Mouse (Mus musculus) induced T-regulatory cell, adult 2 months (primary cell): ENCODE measurements at regions not wholly inside any gene's neighbourhood (a gene's known extent, or its start where the extent isn't known, plus 50 kb on each side); places are given as distances from the start of the nearest gene placed in this dataset.

Experiments
- DNase-seq: peaks from one replicate; pipeline ENCODE4 v3.0.0-alpha.2; 2012; ENCODE audit warnings: low read depth

DNA sequence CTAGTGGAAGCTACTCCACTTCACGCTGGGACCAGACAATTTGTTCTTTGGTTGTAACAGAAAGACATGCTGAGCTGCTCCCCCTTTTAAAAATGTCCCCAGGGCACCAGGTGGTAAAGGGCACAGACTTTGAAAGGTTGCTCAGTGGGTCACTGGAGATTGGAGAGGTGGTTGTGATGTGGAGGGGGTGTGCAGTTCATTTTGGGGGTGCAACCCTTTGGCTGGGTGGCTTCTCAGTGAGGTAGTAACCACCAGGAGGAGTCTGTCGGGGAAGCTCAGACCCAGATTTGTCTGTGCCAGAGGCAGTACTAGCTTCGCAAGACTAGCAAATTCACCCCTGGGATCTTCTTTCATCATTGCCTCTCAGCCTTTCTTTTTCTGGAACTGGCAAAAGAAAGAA is 189.0 kb upstream of the Krr1 start:
- no peak for DNase-seq

DNA sequence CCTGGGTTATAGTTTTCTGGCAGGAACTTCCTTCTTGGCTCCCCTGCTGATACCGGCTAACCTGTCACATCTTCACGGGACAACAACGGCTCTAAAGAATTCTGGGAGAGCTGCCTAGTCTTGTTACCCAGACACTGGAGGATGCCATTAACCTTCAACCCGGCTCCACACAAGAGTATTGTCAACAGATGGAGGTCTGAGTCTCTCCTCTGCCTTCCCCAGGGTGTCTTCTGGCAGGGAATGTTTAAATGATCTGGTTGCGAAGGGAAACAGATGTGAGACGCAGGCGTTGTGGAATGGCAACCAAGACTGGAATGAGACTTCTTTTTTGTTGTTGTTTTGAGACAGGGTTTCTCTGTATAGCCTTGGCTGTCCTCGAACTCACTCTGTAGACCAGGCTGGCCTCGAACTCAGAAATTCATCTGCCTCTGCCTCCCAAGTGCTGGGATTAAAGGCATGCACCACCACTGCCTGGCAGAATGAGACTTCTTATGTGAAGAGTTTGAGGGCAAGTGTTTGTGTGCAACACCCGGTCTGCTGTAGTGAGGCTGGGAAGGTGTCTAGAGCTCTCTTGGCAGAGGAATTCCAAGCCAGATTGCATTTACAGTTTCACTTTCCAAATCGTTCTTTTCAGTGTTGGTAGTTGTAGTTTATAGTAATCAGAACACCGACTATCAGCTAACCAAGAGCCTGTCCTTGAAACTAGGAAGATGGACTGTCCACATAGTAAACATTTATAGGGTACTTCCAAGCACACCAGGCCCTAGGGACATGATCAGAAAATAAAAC is 188.2 kb upstream of the Krr1 start:
- DNase-seq: no peak

DNA sequence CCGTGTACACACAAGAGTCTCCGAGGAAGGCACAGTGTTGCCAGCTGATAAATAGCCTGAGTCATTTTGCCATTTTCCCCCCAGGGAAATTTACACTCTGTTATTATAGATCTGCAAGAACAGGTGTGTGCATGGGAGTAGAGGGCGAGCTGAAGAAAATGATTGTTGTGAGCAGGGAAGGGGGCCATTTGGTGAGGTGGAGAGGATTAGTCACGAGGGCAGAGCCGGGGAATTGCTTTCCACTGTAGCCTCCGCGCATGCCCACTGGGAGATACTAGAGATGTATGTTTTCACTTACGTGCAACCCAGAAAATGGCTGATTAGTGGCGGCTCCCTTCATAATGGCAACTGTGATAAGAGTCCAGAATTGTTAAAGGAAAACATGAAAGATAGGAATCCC is 185.3 kb upstream of the Krr1 start:
- DNase-seq: no peak

DNA sequence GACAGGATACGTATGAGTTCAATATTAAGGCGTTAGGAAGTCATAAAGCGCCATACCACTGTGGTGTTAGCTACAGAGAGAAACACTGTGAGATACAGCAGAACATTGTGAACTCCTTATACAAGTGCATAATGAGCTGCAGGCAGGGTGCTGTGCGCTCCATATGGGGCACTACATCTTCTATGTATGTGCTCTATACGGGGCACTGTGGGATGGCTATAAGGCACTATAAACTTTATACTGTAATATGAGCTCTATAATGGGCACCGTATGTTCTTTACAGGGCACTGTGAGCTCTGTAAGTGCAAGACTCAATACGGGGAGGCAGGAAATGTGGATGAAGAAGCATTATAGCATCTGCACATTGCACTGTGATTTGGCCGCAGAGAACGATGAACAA is 183.2 kb upstream of the Krr1 start:
- no peak for DNase-seq

DNA sequence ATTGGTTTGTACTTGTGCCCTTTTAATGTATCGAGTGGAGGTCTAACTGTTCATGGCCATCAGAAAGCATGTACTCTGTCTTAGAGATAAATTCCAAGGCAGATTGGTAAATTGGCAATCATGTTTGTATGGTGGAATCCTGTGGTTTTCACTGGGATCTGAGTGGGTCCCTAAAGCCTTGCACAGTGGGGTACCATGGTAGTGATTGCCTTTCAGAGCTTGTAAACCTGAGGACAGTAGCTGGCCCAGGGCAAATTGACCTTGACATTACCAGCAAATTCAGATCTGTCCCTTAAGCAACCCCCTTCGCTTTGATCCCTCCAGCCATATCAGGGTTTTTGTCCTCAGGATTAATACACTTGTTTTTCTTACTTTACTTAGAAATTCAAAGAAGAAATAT is 181.6 kb upstream of the Krr1 start:
- DNase-seq: no peak

DNA sequence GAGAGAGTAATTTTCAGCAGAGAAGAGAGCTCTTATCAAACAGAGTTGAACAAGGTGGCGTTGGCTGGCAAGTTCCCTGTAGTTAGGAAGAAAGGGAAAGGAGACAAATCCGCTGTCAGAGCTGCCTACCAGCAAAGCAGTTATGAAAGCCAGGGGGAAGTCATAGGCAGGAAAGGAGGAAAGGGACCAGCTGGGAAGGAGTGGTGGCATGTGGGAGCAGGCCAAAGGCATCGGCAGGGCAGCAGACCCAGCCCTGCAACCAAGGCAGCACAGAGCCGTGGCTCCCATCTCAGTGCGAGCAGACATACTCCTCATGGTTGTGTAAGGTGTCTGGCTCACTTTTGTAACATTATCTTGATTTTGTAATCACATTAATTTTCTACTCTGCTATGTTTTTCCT is 177.4 kb upstream of the Krr1 start:
- DNase-seq: no peak

DNA sequence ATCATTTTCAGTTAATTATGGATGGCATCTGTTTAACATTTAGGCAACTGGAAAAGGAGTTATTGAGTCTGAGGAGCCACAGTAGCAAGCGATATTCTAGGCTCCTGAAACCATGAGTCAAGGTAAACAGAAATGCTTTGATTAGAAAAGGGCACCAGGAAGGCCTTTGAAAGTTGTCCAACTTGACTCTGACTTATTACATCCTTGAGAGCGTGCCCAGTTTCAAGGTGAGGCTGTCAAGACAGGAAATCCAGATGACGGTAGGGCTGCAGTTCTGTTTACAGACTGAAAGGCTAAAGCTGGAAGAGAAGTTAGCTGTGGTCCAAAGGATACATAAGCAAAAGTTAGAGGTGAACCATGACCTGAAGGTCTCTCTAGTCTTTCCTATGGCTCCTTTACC is 176.7 kb upstream of the Krr1 start:
- no peak for DNase-seq

DNA sequence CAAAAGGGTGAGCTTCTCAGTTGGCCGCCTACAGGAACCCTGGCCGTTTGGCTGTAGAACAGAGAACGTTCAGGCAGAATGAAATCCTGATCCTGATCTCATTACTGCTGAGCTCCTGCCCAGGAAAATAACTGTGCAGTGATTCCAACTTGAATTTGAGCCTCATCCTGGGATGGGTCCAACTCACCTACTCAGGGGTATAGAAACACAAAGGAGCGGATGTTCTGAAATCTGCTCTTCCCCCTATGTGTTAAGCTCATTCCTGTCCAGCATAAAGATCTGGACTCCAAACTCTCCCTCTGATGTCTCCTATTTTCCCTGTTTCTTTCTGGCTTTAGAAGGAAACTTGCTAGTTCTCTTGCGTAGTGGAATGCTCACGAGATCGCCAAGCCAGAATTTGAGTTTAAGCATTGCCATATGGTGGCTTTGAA is 173.6 kb upstream of the Krr1 start:
- no peak for DNase-seq

DNA sequence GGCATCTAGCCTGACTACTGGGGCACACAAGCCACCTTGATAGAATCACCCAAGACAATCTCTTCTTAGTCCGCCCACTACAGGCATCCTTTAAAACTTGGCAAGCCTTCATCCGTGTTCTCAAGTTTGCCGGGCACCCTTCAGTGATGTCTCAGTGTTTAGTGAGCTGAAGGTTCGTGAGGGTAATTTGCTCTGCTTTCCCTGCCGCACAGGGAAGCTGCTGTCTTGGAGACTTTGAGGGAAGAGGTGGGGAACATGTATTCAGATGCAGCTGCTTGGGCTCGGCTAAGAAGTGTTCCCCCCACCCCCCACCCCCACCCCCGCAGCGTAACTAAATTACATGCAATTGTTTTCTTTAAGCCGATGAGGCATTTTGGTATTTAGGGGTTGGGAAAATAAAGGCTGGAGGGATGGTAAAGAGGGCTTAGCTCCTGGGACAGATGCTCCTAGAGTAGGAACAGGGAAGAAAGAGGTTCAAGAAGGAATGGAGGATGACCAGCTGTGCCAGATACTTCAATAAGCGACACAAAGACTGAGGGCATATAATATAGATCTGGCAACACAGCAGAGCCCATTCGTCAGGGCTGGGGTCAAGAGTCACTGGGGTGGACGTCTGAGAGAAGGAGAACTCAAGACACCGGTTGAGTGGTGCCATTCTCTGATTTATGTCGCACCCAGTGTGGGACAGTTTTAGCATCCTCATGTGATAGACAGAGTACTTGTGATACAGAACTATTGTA is 172.4 kb upstream of the Krr1 start:
- no peak for DNase-seq

DNA sequence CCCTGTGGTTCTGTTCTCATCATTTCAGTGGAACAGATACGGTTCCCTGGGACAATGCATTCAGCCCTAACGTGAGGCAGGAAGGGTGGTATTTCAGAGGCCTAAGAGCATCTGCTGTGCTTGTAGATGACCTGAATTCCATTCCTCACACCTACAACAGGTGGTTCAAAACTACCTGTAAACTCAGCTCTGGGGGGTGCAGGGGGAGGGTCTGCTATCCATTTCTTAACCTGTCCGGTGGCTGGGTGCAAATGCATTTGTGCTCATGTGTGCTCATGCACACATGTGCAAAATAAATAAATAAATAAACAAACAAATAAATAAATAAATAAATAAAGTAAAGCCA is 171.9 kb upstream of the Krr1 start:
- no peak for DNase-seq

DNA sequence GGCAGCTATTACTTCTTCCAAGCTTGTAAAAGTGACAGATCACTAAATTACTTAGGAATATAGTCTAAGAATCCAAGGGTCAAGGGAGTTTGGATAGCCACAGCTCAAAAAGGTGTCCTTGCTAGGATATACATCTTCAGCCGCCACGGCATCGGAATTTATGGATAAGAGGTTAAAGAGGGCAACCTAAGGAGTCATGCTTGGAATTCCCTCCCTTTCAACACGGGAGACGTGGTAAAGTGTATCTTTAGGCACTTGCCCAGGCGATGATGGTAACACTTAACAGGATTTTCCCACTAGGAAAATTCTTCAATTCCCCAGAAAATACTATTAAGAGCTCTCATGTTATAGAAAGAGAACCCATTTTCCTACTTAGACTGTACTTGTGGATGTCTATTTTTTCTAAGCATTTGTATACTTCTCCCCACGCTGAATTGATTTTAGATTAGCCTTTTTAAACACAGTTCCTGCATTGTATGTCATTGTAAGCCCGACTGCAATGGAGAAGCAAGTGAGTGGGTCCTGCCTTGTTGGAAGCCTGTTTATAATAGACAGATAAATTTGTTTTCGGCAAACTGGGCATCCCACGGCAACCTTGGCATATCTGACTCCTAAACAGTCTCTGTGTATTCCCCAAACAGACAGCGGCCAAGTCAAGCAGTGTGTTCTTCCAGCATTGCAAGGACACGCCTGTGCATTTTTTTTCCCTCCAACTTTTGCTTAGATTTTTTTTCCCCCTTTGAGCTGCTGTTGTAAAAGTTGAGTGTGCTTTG is 171.3 kb upstream of the Krr1 start:
- DNase-seq: no peak

DNA sequence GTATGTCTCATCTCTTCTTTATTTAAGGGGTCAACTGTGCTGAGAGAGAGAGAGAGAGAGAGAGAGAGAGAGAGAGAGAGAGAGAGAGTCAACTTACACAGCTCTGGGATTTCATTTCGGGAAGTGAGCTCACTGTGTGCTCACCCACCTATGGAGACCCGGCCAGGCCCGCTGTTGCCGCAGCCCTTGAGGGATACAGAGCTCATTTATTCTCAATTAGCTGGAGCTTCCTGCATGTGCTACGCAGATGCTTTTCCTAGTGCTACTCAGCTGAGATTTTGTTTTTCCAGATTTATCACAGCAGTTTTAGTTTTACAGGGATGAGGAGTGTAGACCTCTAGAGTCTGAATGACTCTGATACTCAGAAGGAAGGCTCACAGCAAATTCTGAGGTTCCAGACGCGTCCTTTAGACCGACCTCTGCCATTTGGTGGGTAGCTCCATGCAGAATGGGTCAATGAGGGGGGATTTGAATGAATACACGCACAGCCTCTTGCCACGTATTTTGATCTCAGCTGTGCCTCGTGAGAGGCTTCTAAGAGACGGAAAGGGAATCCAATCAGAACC is 170.6 kb upstream of the Krr1 start:
- no peak for DNase-seq

DNA sequence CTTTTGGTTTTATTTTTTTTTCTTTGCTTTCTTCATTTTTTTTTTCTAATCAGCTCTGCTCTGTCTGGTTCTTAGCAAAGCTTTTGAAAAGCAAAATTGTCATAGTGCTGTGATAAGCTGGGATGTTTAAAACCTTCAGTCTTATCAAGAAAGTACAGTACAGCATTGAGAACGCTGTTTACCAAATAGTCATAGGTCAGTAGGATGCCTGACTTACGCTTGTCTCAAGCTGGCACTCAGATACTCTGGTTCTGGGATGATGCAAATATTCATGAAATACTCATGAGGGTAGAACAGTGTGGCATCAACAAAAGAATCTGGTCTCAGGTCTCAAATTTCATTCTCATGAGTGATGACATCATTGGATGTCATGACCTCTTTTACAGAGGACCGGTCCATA is 166.1 kb upstream of the Krr1 start:
- no peak for DNase-seq

DNA sequence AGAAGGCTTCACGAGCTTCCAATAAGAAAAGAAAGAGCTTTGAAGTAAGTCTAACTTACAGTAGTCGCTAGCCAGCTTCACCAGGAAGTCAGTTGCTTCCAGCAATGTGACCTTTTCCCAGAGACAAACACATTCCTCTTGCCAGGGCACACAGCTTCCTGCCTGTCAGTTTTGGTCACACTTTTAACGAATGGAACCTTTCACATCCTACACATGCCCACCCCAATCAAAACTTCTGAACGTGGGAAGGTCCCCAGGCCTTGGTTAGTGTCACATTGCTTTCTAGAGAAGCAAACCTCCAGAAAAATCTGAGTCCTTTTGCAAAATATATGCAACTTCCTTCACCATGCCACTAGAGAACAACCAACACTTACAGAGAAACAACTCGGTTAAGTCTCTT is 165.5 kb upstream of the Krr1 start:
- no peak for DNase-seq

DNA sequence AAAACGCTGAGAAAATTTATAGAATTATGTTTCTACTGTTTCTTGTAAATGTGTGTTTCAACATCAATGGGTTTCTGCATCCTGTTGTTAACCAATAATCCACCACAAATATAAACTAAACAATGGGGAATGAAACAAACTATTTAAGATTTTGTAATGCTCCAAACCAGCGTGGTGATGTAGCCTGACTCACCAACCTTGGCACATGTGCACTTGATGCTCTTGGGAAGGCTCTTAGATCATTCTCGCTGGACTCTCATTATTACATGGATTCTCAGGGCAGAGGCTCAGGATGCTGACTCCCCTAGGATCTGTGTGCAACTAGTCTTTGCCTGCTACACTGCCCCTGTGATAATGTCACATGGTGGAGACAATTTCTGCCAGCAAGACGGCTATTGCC is 158.7 kb upstream of the Krr1 start:
- no peak for DNase-seq

DNA sequence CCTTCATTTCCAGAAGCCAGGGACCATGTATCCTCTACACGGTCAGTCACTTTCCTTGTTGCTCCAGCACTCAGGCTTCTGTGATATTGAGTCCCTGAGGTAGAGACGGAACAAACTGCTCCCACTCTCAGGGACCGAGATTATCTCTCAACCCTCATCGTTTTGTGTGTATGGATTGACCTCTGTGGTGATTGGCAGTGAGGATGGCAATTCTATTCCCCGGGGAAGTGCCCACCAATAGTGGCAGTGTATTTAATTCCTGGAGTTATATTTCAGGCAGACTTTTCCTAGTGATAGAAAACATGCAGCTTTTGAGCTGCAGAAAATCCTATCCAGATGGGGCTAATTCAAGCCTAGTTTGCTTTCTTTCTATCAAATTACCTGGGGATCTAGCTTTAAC is 157.8 kb upstream of the Krr1 start:
- no peak for DNase-seq

DNA sequence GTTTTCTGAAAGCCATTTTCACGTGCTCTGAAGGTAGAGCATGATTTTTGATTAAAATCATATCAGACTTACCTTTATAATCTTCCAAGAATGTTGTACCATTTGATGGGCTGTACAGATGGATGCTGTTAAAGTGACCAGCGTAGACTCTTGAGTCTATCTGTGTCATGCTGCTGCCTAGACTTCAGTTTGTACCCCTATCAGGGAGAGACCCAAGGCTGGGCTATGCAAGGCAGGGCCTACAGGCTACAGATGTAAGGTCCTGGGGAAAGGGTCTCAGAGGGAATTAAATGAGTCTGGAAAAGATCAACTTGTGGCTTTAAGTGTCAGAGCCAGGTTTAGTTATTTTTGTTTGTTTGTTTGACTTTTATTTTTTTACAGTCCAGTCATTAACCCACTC is 157.3 kb upstream of the Krr1 start:
- DNase-seq: no peak

DNA sequence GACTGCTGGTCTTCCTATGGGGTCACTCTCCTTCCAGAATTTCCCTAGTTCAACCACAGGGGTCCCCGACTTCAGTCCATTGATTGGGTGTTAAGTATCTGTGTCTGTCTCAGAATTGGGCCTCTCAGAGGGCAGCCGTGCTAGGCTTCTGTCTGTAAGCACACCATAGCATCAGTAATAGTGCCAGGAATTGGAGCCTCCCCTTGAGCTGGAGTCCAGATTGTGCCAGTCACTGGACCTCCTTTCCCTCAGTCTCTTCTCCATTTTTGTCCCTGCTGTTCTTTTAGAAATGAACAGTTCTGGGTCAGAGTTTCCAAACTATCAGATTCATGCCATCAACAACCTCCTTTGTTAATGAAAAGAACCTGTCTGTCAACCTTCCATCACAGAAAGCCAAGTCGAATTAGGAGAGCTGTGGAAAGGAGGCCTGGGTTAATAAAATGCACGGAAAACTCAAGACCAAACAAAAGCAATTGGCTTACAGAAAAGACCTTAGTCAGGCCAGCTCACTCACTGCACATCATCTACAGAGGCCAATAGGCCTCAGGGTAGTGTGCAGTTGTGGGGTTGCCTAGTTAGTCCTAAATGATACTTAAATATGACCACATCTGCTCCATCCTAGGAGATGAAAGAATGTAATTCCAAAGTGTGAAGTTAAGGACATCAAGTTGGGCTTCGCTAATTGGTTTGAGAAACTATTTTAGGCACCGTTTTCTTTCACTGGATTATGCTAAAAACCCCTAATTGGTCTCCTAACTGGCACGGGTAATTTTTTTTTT is 156.5 kb upstream of the Krr1 start:
- DNase-seq: no peak

DNA sequence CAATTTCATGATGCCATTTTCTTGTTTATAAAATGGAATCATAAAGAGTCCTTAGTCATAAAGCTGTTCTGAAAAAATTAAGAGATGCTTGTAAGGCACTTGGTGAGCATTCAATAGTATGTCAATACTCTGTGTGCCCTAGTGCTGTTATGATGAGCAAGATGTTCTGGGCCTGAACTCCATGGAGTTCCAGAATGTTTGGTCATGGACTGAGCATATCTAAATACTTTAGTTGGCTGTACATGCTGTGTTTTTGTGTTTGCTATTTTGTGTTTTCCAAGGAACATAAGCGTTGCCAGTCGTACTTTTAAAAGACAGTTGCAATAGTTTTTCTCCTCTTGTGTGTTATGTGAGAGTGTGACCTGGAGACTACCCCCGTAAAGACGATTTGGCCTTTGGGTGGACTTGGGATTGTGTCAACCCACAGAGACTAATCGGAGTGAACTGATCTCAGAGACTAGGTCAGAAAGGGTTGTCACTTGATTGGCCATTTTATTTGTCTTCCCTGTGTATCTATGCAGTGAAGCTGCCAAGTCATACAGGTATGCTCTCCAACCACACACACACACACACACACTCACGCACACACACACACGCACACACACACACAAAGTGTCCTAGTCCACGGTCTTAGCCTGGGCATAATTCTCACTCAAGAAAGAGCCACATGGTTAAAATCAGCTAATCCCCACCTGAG is 152.6 kb upstream of the Krr1 start:
- no peak for DNase-seq

DNA sequence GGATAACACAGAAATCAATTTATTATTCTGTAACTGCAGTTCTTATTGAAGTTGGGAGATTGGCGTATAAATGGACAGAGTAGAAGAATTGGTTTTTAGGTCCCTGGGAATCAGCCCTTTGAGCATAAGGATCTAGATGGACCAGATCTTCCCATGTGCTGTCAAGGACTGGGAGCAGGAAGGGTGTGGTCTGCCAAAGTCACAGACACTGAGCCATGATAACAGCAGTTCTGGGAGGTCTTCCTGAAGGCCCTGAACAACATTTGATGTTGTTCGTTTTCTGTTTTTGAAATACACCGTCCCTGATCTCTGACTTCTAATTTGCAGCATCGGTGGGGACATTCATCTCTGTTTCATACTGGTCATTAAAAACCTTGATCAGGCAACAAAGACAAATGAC is 147.6 kb upstream of the Krr1 start:
- no peak for DNase-seq

DNA sequence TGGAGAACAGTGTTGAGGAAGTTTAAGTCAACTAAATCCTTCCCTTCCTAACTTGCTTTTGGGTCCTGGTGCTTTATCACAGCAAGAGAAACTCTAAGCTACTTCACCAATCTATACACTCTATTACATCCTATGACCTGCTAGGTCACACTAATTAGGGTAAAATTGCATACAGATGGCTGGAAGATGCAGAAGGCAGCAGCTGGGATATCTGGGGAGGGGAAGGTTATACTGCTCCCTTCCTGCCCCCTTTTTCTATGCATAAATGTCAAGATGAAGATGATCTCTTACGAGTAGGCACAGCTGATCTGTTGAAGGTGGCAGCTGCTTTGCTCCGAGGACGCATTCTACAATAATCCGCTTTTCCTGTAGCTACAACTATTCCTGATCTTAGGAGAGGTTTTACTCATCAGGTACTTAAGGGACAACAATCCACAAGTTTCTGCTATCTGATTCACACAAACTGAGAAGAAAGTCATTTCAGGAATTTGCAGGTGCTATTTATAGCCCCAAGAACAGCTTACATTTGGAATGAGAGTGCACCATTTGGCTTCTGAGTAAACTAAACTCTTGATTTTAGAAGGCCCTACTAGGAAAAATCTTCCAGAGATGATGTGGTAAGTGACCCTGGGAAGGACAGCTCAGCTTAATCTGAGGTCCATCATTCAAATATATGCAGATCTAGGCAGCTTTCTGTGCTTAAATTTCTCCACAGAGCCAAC is 146.3 kb upstream of the Krr1 start:
- DNase-seq: no peak
